Mouse (Mus musculus): ENCODE measurements around the gene Wdr90.

Gene Wdr90

GRCm38 (mm10) chr17:25830806-25831431, 30.4 kb downstream of the Wdr90 start:
- no peak for DNase-seq (ENCODE audit: low read depth)

GRCm38 (mm10) chr17:25830200-25830753, 31.0 kb downstream of the Wdr90 start:
- DNase-seq (ENCODE audit: low read depth): no peak

GRCm38 (mm10) chr17:25829558-25830017, 31.7 kb downstream of the Wdr90 start:
- no peak for DNase-seq (ENCODE audit: low read depth)

- DNase-seq (ENCODE audit: low read depth): no peak
Observed at GRCm38 (mm10) chr17:25828712-25829557, 32.4 kb downstream of the Wdr90 start, which contains the start of gene Jmjd8. Jmjd8 (plus strand) TSS chr17:25828867.

GRCm38 (mm10) chr17:25828223-25828594, 33.1 kb downstream of the Wdr90 start:
- no peak for DNase-seq (ENCODE audit: low read depth)

GRCm38 (mm10) chr17:25827546-25828222, 33.6 kb downstream of the Wdr90 start:
- DNase-seq (ENCODE audit: low read depth): no peak

GRCm38 (mm10) chr17:25827011-25827410, 34.3 kb downstream of the Wdr90 start:
- DNase-seq (ENCODE audit: low read depth): no peak

GRCm38 (mm10) chr17:25825984-25826570, 35.2 kb downstream of the Wdr90 start:
- DNase-seq (ENCODE audit: low read depth): no peak

- DNase-seq (ENCODE audit: low read depth): no peak
Observed at GRCm38 (mm10) chr17:25825311-25825710, 36.0 kb downstream of the Wdr90 start.

- no peak for DNase-seq (ENCODE audit: low read depth)
Observed at GRCm38 (mm10) chr17:25824362-25825142, 36.7 kb downstream of the Wdr90 start.

- DNase-seq (ENCODE audit: low read depth): peak; percentile 78
Observed at GRCm38 (mm10) chr17:25823452-25823851, 37.8 kb downstream of the Wdr90 start, which contains the start of gene Wdr24. Wdr24 (plus strand) TSS chr17:25823627.

GRCm38 (mm10) chr17:25818851-25819780, 42.2 kb downstream of the Wdr90 start:
- DNase-seq (ENCODE audit: low read depth): no peak

- no peak for DNase-seq (ENCODE audit: low read depth)
Observed at GRCm38 (mm10) chr17:25817662-25818061, 43.6 kb downstream of the Wdr90 start.

- peak; percentile 30 for DNase-seq (ENCODE audit: low read depth)
Observed at GRCm38 (mm10) chr17:25813471-25813870, 47.8 kb downstream of the Wdr90 start.

GRCm38 (mm10) chr17:25810890-25811289, 50.4 kb downstream of the Wdr90 start:
- no peak for DNase-seq (ENCODE audit: low read depth)

- DNase-seq (ENCODE audit: low read depth): no peak
Observed at GRCm38 (mm10) chr17:25809606-25810340, 51.5 kb downstream of the Wdr90 start.

GRCm38 (mm10) chr17:25808789-25809605, 52.3 kb downstream of the Wdr90 start, which contains the start of gene Fbxl16:
Fbxl16 (plus strand) TSS chr17:25809085.
- DNase-seq (ENCODE audit: low read depth): no peak

GRCm38 (mm10) chr17:25808028-25808427, 53.3 kb downstream of the Wdr90 start:
- no peak for DNase-seq (ENCODE audit: low read depth)
